Mouse (Mus musculus) G1E (cell line): ENCODE data around the gene Olfr698.
"Not testable (repeated sequence)": the region's sequence is repeated elsewhere in the genome, so short reads cannot be mapped to it uniquely, and the experiment has no call there.

Experiments
- CTCF ChIP-seq: IDR thresholded peaks from 2 replicates; pipeline ENCODE4 v1.5.1; 2012; ENCODE audit warnings: low read depth, low read length, inconsistent platforms, mixed read lengths
- GATA1 ChIP-seq: IDR thresholded peaks from 2 replicates; pipeline ENCODE4 v1.6.1; 2012; ENCODE audit warnings: borderline replicate concordance, low read length, inconsistent platforms, mixed read lengths
- POLR2AphosphoS5 ChIP-seq: IDR thresholded peaks from 2 replicates; pipeline ENCODE4 v1.6.1; 2012; ENCODE audit warnings: low read depth, low read length, inconsistent platforms; ENCODE audit not compliant: insufficient replicate concordance
- TAL1 ChIP-seq: conservative IDR thresholded peaks from 2 replicates; pipeline ENCODE4 v1.6.1; 2012; ENCODE audit warnings: low read depth, low read length, inconsistent platforms, mixed read lengths

GRCm38 (mm10) chr7:106707705-106708104 is 47.5 kb downstream of the Olfr698 start:
- not testable (repeated sequence) for TF ChIP-seq CTCF, GATA1, POLR2AphosphoS5, TAL1
